In the genomic region with DNA sequence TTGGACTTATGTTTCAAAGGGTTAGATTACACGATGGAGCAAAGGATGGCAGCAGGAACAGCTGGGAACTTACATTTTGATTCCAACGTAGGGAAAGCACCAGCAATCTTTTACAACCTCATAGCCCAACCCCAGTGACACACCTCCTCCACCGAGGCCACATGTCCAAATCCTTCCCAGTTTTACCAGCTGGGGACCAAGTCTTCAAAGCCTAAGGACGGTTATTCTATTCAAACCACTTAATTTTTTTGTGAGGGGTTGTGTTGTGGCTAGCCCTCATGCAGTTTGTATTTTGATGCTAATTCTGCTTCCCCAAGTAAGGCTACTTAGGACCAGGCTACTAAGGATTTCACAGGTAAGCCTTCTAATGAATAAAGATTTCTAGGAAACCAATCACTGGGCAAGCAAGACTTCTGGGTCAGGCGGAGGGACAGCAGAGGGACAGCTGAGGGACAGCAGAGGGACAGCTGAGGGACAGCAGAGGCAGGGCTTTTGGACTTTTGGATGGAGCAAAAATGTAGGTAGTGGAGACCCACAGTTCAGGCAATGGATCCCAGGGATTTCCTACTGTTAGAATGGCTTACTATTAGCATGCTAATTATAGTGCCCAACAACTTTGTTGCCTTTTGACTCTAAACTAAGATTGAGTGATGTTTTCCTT, we compare ENCODE assay signal across 31 mouse cellular contexts. TPM values are rescaled to one million over a fixed set of nuclear protein-coding genes. Genes with fewer than 3 reads are reported as not detected.
DNase-seq lines count a peak whose midpoint lies in the region; ATAC-seq lines count a peak whose summit lies in the region.
"Had no signal": no experiment of that assay in that cellular context is flagged by ENCODE, and none has a peak within 500 bp of the region (broad histone marks: within the 10 kb centered on the region; RNA-seq: fewer than 3 reads in every experiment).

No protein-coding gene starts in this region.

- 0 out of 2 replicates have a peak, but pooled peaks have one; percentile 29 for ATAC-seq in intestine, embryonic 15.5 days
- ATAC-seq in intestine, embryonic 16.5 days: no peak
- ATAC-seq: activated CD4-positive, CD25-positive, alpha-beta regulatory T cell, adult 4 months; CD4-positive, CD25-positive, alpha-beta regulatory T cell, adult 4 months; forebrain, embryonic 15.5 days; hindbrain, postnatal 0 days; inflammation-experienced regulatory T-cells, adult 6 months; Patski had no signal

- WGBS in intestine, embryonic 15.5 days: 36% methylated on average over 5 of the region's 5 CpGs
- 36% methylated on average over 5 of the region's 5 CpGs for WGBS in intestine, embryonic 16.5 days

- no peak overlapping the region for H3K4me3 ChIP-seq in intestine, embryonic 15.5 days (replicated peaks)
- no peak overlapping the region for H3K4me3 ChIP-seq in intestine, embryonic 16.5 days (ENCODE audit: low read length)
- H3K4me3 ChIP-seq: embryonic facial prominence, embryonic 10.5 days; embryonic facial prominence, embryonic 13.5 days; erythroblast, embryonic 14.5 days; forebrain, embryonic 12.5 days; forebrain, embryonic 15.5 days; heart, adult 2 months; heart, embryonic 10.5 days; heart, embryonic 13.5 days had no signal

- H3K9me3 ChIP-seq in intestine, embryonic 15.5 days: no peaks in the 10 kb centered on the region
- no peaks in the 10 kb centered on the region for H3K9me3 ChIP-seq in intestine, embryonic 16.5 days (ENCODE audit: control insufficient read depth, low read length)
- H3K9me3 ChIP-seq: embryonic facial prominence, embryonic 10.5 days; embryonic facial prominence, embryonic 13.5 days; forebrain, embryonic 12.5 days; forebrain, embryonic 15.5 days; heart, embryonic 10.5 days; heart, embryonic 13.5 days had no signal

- DNase-seq in ES-CJ7 (ENCODE audit: low read depth, low spot score) (peak; percentile 33), ZHBTc4 (ENCODE audit: low read depth, low spot score) (peak; percentile 46)
- DNase-seq in layer of hippocampus, postnatal 10 days (ENCODE audit: low spot score in 2 of 2): no peak
- DNase-seq in neural tube, embryonic 10.5 days (ENCODE audit: extremely low spot score, low spot score): no peak
- DNase-seq: adrenal gland, adult 8-10 months; adrenal gland, postnatal 25 days; cerebellum, adult 11-12 months; cerebellum, adult 8-10 months; cerebellum, postnatal 10 days; cerebellum, postnatal 36 days; embryo, embryonic 11 days; gastrocnemius, postnatal 14 days; heart, adult 2 months; heart, postnatal 14 days; heart, postnatal 4 days; kidney, adult 18-20 months had no signal

- H3K36me3 ChIP-seq in intestine, embryonic 15.5 days: no peaks in the 10 kb centered on the region
- H3K36me3 ChIP-seq in intestine, embryonic 16.5 days (ENCODE audit: control insufficient read depth, insufficient read depth, low read length): no peaks in the 10 kb centered on the region
- H3K36me3 ChIP-seq: embryonic facial prominence, embryonic 10.5 days; embryonic facial prominence, embryonic 13.5 days; forebrain, embryonic 12.5 days; forebrain, embryonic 15.5 days; heart, embryonic 10.5 days; heart, embryonic 13.5 days had no signal

- H3K27me3 ChIP-seq in intestine, embryonic 15.5 days (replicated peaks): no peaks in the 10 kb centered on the region
- no peaks in the 10 kb centered on the region for H3K27me3 ChIP-seq in intestine, embryonic 16.5 days (replicated peaks; ENCODE audit: control insufficient read depth, insufficient read depth, low read length)
- H3K27me3 ChIP-seq: embryonic facial prominence, embryonic 13.5 days; forebrain, embryonic 12.5 days; forebrain, embryonic 15.5 days; heart, embryonic 13.5 days; Patski had no signal

- no peak overlapping the region for H3K9ac ChIP-seq in intestine, embryonic 15.5 days
- H3K9ac ChIP-seq in intestine, embryonic 16.5 days (ENCODE audit: low read depth, low read length): no peak overlapping the region
- H3K9ac ChIP-seq: embryonic facial prominence, embryonic 13.5 days; forebrain, embryonic 12.5 days; forebrain, embryonic 15.5 days; heart, embryonic 13.5 days; hindbrain, embryonic 14.5 days had no signal

- no peak overlapping the region for H3K27ac ChIP-seq in intestine, embryonic 15.5 days
- no peak overlapping the region for H3K27ac ChIP-seq in intestine, embryonic 16.5 days (ENCODE audit: low read length)
- H3K27ac ChIP-seq: embryonic facial prominence, embryonic 10.5 days; embryonic facial prominence, embryonic 13.5 days; forebrain, embryonic 12.5 days; forebrain, embryonic 15.5 days; heart, embryonic 10.5 days; hindbrain, embryonic 14.5 days; hindbrain, postnatal 0 days had no signal

- no peak overlapping the region for H3K4me2 ChIP-seq in intestine, embryonic 15.5 days (replicated peaks)
- no peak overlapping the region for H3K4me2 ChIP-seq in intestine, embryonic 16.5 days (ENCODE audit: low read depth, low read length)
- H3K4me2 ChIP-seq: embryonic facial prominence, embryonic 13.5 days; forebrain, embryonic 12.5 days; forebrain, embryonic 15.5 days; heart, embryonic 13.5 days; hindbrain, embryonic 14.5 days had no signal

- H3K4me1 ChIP-seq in intestine, embryonic 15.5 days (replicated peaks): no peaks in the 10 kb centered on the region
- peaks cover 7% of the 10 kb centered on the region for H3K4me1 ChIP-seq in intestine, embryonic 16.5 days (ENCODE audit: control insufficient read depth, insufficient read depth, low read length)

RNA-seq across cellular contexts. Expression of a gene that starts 19.5 kb away (rescaled TPM):
- polyA plus RNA-seq in intestine, embryonic 15.5 days (2015; fragmentation: Nextera tagmentation; extraction: Ambion mirVana): 26.9 and 28.0 TPM in 2 replicates
- 20.7 and 21.1 TPM in 2 replicates for polyA plus RNA-seq in intestine, embryonic 16.5 days (2015; fragmentation: Nextera tagmentation; extraction: Ambion mirVana)
- total RNA-seq in layer of hippocampus, postnatal 10 days (2021): 10 to 100 TPM; 39.3 to 39.5 TPM

RNA-seq across cellular contexts. Expression of a gene that starts 20.3 kb away (rescaled TPM):
- 32.8 TPM in 2 replicates for polyA plus RNA-seq in intestine, embryonic 15.5 days (2015; fragmentation: Nextera tagmentation; extraction: Ambion mirVana)
- 14.5 and 25.2 TPM in 2 replicates for polyA plus RNA-seq in intestine, embryonic 16.5 days (2015; fragmentation: Nextera tagmentation; extraction: Ambion mirVana)
- total RNA-seq in layer of hippocampus, postnatal 10 days (2021): 10 to 100 TPM; 80.5 to 82.6 TPM

Comparison
In these comparisons a context has a peak if more than half of its experiments do, and no peak if none do; other contexts are left out.
1. DNase-seq: peak in ES-CJ7 (single experiment) and ZHBTc4 (single experiment); none in layer of hippocampus, postnatal 10 days (0 of 2) and neural tube, embryonic 10.5 days (single experiment).